Mouse (Mus musculus): ENCODE results near the gene Elf4.
A peak's percentile ranks its signal among the peaks of the same experiment; 100 is the strongest.

Gene Elf4

GRCm38 (mm10) chrX:48462754-48463507, at the start of gene Elf4:
Gene Elf4 (minus strand): TSS chrX:48463132.
- DNase-seq (ENCODE audit: low read depth, low spot score), result peak; percentile 75

GRCm38 (mm10) chrX:48493763-48494162, 30.8 kb upstream of the Elf4 start:
- no peak for DNase-seq (ENCODE audit: low read depth, low spot score)

- no peak for DNase-seq (ENCODE audit: low read depth, low spot score)
Measured at GRCm38 (mm10) chrX:48481687-48482086, 18.8 kb upstream of the Elf4 start.

GRCm38 (mm10) chrX:48481095-48481494, 18.2 kb upstream of the Elf4 start:
- no peak for DNase-seq (ENCODE audit: low read depth, low spot score)

GRCm38 (mm10) chrX:48467355-48467946, 4.5 kb upstream of the Elf4 start:
- DNase-seq (ENCODE audit: low read depth, low spot score), result no peak

GRCm38 (mm10) chrX:48466174-48466573, 3.2 kb upstream of the Elf4 start:
- DNase-seq (ENCODE audit: low read depth, low spot score), result no peak

- DNase-seq (ENCODE audit: low read depth, low spot score), result no peak
Measured at GRCm38 (mm10) chrX:48464436-48464835, 1.5 kb upstream of the Elf4 start.

- no peak for DNase-seq (ENCODE audit: low read depth, low spot score)
Measured at GRCm38 (mm10) chrX:48463636-48464035, 704 bp upstream of the Elf4 start.

- DNase-seq (ENCODE audit: low read depth, low spot score), result no peak
Measured at GRCm38 (mm10) chrX:48462297-48462696, 635 bp downstream of the Elf4 start.

GRCm38 (mm10) chrX:48461006-48461405, 1.9 kb downstream of the Elf4 start:
- DNase-seq (ENCODE audit: low read depth, low spot score), result no peak

GRCm38 (mm10) chrX:48460496-48460895, 2.4 kb downstream of the Elf4 start:
- no peak for DNase-seq (ENCODE audit: low read depth, low spot score)

- DNase-seq (ENCODE audit: low read depth, low spot score), result no peak
Measured at GRCm38 (mm10) chrX:48456956-48457355, 6.0 kb downstream of the Elf4 start.

GRCm38 (mm10) chrX:48455018-48455417, 7.9 kb downstream of the Elf4 start:
- no peak for DNase-seq (ENCODE audit: low read depth, low spot score)

GRCm38 (mm10) chrX:48454495-48454878, 8.4 kb downstream of the Elf4 start:
- DNase-seq (ENCODE audit: low read depth, low spot score), result no peak

GRCm38 (mm10) chrX:48453736-48454494, 9.0 kb downstream of the Elf4 start:
- peak; percentile 17 for DNase-seq (ENCODE audit: low read depth, low spot score)

- DNase-seq (ENCODE audit: low read depth, low spot score), result no peak
Measured at GRCm38 (mm10) chrX:48452931-48453673, 9.8 kb downstream of the Elf4 start.

- no peak for DNase-seq (ENCODE audit: low read depth, low spot score)
Measured at GRCm38 (mm10) chrX:48452231-48452890, 10.6 kb downstream of the Elf4 start.

- no peak for DNase-seq (ENCODE audit: low read depth, low spot score)
Measured at GRCm38 (mm10) chrX:48449646-48450045, 13.3 kb downstream of the Elf4 start.

GRCm38 (mm10) chrX:48444677-48445076, 18.3 kb downstream of the Elf4 start:
- no peak for DNase-seq (ENCODE audit: low read depth, low spot score)

- no peak for DNase-seq (ENCODE audit: low read depth, low spot score)
Measured at GRCm38 (mm10) chrX:48441954-48442353, 21.0 kb downstream of the Elf4 start.

- no peak for DNase-seq (ENCODE audit: low read depth, low spot score)
Measured at GRCm38 (mm10) chrX:48441548-48441947, 21.4 kb downstream of the Elf4 start.
